Mouse (Mus musculus) G1E-ER4 (cell line): Measurements from ENCODE around the gene Fra10ac1. TPM values are rescaled to one million over a fixed set of nuclear protein-coding genes. Genes with fewer than 3 reads are reported as not detected.

ENCODE experiments used
- GATA1 ChIP-seq: IDR thresholded peaks from one replicate; pipeline ENCODE4 v1.8.0; 2012; ENCODE audit warnings: low read length, inconsistent platforms
- polyA plus RNA-seq: library from polyadenylated mRNA; stranded (reverse); fragments of >175 nt; gene quantifications from 2 replicates; pipeline ENCODE4 v1.2.3, GENCODE M21; 2012

The Fra10ac1 gene
- polyA plus RNA-seq, 1 experiment = 17.8 TPM

DNA sequence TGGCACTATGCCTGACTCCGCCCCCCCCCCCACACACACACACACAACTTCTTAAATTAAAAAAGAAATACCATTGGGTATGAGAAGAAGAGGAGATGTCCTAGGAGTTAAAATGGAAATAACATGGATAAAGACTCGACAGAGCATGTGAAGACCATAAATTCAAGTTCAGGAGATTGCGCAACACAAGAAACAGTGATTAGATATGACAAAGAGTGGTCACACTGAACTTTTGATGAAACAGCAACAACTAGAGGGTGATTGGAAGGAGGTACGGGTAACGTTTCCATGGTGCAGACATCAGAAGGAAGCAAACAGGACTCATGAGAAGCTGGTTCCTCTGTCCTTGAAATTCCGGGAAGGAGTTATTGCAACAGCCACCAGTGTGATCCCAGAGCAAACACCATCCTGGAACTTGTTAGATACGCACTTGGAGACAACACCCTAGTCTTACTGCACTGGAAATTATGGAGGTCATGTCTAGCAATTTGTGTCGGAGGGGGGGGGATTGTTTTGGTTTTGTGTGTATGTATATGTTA lies 18.4 kb upstream of the Fra10ac1 start:
- TF ChIP-seq GATA1 = no peak

DNA sequence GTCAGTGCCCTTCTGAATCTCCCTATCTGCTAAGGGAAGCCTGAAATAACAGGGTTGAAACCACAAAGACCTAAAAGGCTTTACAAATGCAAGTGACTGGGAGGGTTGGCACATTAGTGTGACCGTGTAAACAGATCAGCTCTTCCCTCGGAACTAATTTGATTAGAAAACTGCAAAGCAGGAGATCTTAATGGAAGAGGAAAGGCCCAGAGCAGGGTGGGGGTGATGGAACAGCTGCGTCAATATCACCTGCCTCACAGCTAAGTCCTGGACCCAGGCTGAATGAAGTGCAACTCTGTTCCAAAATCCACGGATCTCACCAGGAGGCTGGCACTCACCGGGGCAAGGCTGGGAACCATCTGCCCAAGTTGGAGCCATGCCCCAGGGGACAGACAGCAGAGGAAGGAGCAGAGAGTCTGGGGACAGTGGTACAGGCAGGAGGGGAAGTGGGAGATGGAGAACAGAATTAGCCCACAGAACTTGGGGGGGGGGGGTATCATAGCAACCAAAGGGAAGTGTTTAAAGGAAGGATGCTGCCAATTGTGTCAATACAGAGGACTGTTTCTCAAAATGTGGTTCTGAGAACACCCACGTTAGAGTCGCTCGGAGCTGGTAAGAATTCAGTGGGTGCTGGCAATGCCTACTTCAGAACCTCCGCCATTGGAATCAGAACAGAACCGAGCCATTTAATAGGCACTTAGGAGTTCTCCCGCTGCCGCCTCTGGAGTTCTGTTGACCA lies 14.4 kb upstream of the Fra10ac1 start:
- TF ChIP-seq GATA1 = no peak

DNA sequence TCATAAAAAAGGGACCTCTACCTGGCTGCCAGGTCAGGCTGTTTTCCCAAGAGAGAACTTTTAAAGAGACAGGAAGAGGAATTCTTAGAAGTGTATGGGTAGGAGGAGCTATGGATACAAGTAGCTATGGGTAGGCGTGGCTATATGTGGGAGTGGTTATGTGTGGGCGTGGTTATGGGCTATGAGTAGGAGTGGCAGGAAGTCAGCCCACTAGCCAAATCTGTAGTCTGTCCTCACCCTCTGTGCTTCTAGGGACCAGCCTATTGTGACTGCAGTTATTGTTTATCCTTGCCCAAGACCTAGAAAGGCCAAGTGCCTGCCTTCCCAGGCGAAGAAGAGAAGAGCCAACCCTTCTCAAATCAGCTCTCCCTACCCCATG lies 13.9 kb upstream of the Fra10ac1 start:
- TF ChIP-seq GATA1 = no peak

DNA sequence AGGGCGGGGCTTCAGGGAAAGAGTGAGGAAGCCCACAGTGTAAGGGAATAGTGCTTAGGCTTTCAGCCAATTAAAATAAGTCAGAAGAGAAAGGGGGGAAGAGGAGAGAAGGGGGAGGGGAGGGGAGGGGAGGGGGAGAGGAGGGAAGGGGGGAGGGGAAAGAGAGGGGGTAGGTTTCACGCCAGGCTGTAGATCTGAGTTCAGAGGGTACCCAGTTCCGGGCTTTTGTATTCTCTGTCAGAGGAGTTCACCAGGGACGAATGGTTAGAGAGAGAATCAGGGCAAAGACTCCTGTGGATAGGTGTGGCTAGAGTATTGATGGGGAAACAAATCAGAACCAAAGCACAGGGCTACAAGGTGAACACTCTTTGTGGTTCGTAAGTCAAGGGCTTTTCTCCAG lies 12.6 kb upstream of the Fra10ac1 start:
- TF ChIP-seq GATA1 = no peak

DNA sequence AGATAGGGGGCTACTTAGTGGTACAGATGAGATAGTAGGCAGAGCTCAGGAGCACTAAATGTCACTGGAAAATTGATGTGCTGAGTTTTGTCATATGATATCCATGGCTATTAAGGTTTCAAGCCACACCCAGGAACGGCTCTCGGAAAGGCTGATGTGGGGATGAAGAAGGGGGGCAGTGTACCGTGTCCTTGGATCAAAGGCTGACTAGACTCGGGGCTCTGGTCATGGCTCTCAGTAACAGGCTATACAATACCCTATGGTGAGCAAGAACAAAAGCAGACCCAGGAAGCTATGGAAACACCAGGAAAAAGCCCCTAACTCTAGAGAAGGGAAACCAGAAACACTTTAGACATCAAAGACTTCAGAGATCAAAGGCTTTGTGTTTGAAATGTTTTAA lies 8.6 kb upstream of the Fra10ac1 start:
- TF ChIP-seq GATA1 = no peak

DNA sequence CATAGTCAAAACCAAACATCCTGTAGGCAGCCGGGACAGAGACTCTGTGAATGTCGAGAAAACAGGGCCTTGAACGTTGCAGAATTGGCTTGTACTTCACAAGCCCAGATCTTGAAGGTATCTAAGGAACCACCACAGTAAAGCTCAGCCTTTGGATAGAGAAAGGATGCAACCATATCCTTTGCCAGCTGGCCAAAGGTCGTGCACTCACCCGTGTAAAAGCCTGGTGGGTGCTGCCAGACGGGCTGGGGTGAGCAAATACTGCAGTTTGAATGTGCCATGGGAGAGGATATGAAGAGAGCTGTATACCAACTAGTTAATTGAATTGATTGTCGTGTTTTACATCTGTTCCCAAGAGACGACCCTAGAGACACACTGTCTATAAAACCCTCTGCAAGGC lies 8.1 kb upstream of the Fra10ac1 start:
- TF ChIP-seq GATA1 = no peak

DNA sequence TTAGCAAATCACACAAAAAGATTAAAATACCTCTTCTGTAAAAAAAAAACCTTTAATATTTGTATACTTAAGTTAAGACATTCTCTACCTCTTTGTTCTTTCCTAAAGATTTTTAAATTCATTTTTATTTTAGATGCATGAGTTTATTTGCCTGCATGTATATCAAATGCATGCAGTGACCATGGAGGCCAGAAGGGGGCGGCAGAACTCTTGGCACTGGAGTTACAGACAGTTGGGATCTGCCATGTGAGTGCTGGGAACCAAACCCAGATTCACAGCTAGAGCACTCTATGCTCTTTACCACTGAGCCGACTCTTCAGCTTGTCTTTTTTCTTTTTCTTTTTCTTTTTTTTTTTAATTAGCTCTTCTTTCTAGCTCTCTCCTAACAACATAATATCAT lies 4.7 kb upstream of the Fra10ac1 start:
- TF ChIP-seq GATA1 = no peak

DNA sequence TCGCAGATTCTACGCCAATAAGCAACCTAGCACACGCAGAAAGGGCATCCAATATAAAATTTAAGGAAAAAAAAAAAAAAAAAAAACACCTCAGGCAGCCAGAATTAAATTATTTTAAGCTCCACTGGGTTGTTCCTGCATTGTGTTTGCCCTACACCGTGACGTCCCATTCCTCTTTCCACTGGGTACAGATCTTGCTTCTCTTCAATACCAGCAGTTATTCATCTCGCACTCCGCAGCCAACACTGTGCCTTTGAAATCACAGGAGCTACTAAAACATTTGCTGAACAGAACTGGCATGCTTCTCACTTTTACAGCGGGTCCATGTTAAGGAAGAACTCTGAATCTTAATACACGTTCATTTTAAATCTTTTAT lies 717 bp upstream of the Fra10ac1 start:
- no peak for TF ChIP-seq GATA1

DNA sequence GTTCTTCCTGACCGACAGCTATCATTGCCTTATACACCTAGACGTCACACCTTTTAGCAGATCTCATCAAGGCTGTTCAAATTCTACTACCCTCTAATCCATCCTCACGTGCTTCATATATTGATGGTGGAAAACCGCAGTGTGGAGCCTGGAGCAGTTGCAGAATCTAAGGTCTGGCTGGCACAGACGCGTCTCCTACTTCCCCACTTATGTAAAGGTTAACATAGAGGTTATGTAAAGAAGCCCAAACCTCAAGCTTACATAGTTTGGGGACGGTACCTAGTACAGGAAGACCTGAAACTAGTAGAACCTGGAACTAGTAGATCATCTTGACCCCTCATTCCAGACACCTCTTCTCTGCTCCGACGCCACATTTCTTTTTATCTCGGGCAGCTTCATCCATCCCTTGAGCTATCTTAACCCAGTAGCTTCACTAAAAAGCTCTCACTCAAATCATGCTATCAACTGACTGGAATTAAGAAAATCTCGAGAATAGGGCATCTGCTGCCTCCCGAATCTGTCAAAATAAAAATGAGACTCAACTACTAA lies 526 bp downstream of the Fra10ac1 start:
- no peak for TF ChIP-seq GATA1

DNA sequence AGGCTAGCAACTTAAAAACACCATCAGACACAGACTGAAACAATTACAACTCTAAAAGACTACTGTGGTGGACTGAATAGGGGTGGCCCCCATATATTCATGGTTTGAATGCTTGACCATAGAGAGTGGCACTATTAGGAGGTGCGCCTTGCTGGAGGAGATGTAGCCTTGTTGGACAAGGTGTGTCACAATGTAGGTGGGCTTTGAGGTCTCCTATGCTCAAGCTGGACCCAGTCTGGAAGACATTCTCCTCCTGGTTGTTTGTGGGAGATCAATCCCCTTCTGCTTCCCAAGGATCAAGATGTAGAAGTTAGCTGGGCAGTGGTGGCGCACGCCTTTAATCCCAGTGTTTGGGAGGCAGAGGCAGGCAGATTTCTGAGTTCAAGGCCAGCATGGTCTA lies 6.3 kb downstream of the Fra10ac1 start:
- no peak for TF ChIP-seq GATA1

DNA sequence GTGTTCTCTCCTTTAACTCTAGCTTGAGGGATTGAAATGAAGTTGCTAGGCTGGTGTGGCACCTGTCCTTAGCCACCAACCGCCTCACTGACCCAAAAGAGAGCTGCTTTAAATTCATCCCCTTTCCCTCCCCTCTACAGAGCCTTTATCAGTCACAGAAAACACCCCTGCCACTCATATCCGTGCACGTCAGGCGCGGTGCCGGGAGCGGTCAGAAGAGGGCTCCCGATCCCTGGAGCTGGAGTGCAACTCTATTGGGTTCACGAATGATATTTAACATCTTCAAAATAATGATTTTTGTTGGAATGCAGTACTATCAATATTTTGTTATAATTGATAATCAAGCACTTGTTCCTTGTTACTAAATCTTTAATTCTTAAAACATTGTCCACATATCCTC lies 17.3 kb downstream of the Fra10ac1 start:
- no peak for TF ChIP-seq GATA1

DNA sequence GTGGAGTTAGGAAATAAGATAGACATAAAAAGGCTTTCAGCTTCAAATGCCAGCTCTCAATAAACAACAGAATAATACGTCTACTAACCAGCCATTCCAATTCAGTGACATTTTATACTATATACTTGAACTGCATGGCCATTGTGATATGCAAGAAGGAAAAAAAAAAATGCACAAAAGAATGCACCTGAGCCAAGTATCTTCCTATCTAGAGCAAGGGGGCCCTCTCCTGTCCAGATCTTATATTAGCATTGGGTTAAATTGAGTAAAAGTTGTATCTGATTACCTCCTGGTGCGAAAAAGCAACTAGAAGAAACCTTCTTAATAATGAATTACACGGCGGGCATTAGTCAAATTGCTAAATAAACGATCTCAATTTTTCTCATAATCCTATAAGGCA lies 25.2 kb downstream of the Fra10ac1 start:
- TF ChIP-seq GATA1 = no peak

DNA sequence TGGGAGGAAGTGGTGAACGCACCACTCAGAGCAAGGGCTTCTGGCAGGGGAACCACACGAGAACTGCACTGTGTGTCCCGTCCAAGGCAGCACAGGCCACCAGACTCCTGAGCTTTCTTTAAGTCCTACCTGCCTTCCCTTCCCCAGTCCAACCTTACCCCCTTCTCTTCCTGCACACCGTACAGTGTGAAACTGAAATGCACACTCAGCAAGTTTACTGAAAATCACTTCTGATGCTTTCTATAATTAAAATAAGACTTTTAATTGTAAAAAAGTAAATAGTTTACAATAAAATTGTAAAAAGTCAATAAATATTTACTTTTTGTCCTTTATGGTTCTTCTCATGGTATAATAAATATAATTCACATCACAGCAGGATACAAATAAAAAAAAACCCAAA lies 28.7 kb downstream of the Fra10ac1 start:
- no peak for TF ChIP-seq GATA1

DNA sequence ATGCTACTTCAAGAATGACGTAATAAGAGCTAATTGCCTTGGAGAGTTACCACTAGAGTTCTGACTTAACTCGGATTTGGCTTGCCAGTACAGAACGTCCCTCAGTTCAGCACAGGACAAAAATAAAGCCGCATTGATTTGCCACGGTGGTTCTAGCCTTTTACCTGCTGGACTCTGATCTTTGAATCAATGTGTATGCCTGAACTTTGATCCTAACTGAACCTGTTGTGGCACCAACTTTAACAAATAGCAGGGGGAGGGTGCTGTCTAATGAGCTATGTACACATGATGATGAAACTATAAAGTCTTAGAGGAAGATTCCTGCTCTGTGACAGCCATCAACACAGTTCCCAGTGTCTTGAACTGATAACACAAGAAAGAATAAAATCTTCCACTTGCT lies 32.5 kb downstream of the Fra10ac1 start:
- no peak for TF ChIP-seq GATA1

DNA sequence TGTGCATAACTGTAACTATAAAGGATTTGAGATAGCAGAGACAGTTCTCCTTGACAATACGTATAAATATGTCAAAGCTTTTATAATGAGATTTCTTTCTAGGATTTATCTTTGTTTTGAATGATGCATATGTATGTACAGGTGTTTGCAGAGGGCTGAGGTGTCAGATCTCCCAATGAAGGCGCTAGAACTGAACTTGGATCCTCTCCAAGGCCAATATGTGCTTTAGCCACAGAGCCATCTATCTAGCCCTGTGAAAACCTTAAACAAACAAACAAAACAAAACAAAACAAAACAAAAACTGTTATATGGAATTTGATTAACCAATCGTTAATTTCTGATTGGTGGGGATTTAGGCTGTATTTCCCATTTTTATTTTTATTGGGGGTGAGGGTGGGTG lies 33.4 kb downstream of the Fra10ac1 start:
- no peak for TF ChIP-seq GATA1

DNA sequence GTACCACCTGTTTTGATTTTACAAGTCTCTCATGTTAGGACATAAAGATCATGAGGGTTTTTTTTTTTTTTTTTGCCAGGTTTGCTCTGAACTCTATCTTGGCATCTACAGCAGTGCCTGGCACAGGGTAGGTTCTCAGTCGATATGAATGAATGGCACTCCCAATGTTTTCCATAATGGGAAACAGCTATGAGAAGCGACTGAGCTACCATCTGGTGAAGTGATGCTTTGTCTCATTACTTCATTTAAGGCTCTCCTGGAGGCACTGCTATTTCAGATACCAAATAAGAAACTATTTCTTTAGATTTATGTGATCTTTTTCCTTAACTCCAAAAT lies 36.6 kb downstream of the Fra10ac1 start:
- TF ChIP-seq GATA1 = no peak

DNA sequence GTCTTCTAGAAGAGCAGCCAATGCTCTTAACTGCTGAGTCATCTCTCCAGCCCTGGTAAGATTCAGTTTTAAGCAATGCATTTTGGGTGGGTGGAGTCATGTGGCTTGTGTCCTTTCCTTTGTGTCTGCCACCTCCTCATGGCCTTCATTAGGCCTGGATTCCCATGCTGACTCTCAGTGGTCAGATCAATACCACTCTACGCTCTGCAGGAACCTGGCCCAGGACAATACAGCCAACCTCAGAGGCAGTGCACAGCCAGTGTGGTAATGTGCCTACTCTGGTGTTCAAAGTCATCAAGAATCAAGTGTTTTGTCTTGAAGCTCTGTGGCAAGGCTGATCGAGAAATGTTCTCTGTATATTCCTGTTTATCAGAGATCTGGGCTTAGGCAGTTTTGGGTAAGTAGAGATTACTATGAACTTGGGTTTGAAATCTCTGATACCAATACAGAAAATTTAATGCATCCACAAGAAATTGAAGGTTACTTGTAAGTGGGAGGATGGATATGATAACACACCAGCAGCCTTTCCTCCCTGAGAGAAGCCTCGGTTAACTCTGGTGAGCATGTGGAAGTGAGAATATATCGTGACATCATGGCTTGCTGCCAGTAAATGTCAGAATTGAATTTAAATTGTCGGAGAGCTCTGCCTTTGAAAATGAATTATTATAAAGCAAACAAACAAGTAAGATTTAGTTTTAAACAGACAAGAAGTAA lies 37.2 kb downstream of the Fra10ac1 start:
- no peak for TF ChIP-seq GATA1
